Mouse (Mus musculus) ES-E14 (cell line): ENCODE measurements around the gene Olfr122. TPM values are rescaled to one million over a fixed set of nuclear protein-coding genes. Genes with fewer than 3 reads are reported as not detected.

Experiments used
- DNase-seq: peaks from one replicate; pipeline ENCODE4 v3.0.0-alpha.2; 2013; ENCODE audit warnings: low read depth, low spot score
- H3K27ac ChIP-seq: 2 replicates; pipeline ENCODE4 v1.5.1; 2012; ENCODE audit warnings: low read depth, mild to moderate bottlenecking, low read length, moderate library complexity, mixed read lengths; ENCODE audit not compliant: poor library complexity, insufficient read depth, severe bottlenecking
- H3K36me3 ChIP-seq: 2 replicates; pipeline ENCODE4 v1.6.1; 2012; ENCODE audit warnings: mild to moderate bottlenecking, low read length, moderate library complexity, mixed read lengths; ENCODE audit not compliant: control insufficient read depth, poor library complexity, insufficient read depth, severe bottlenecking
- H3K4me1 ChIP-seq, 2 experiments: fragments of 150-350 bp in 1 of 2; sonication (generic) in 1 of 2; 2 replicates each; pipeline ENCODE4 v1.6.1; 2012; ENCODE audit warnings: low read length in 2 of 2, mild to moderate bottlenecking in 1 of 2, mixed read lengths in 1 of 2; ENCODE audit not compliant: control insufficient read depth in 2 of 2, insufficient read depth in 2 of 2, poor library complexity in 1 of 2
- H3K4me3 ChIP-seq, 2 experiments: fragments of 150-350 bp in 1 of 2; sonication (generic) in 1 of 2; 2 replicates each; pipeline ENCODE4 v1.5.1; 2012; ENCODE audit warnings: low read length in 2 of 2, low read depth in 1 of 2, mild to moderate bottlenecking in 1 of 2, mixed read lengths in 1 of 2; ENCODE audit not compliant: insufficient read depth in 1 of 2, poor library complexity in 1 of 2, severe bottlenecking in 1 of 2
- H3K9ac ChIP-seq: 2 replicates; pipeline ENCODE4 v1.6.1; 2012; ENCODE audit warnings: low read depth, mild to moderate bottlenecking, low read length, mixed read lengths; ENCODE audit not compliant: poor library complexity, insufficient read depth, severe bottlenecking
- H3K9me3 ChIP-seq: fragments of 150-350 bp; sonication (generic); 2 replicates; pipeline ENCODE4 v1.6.1; 2012; ENCODE audit warnings: low read depth, mild to moderate bottlenecking, low read length; ENCODE audit not compliant: control insufficient read depth, insufficient read depth
- CHD2 ChIP-seq: IDR thresholded peaks from 2 replicates; pipeline ENCODE4 v1.6.1; 2014; ENCODE audit warnings: mild to moderate bottlenecking, low read depth, low read length, inconsistent platforms
- HCFC1 ChIP-seq: IDR thresholded peaks from 2 replicates; pipeline ENCODE4 v1.6.1; 2012; ENCODE audit warnings: low read length, inconsistent platforms, borderline replicate concordance; ENCODE audit not compliant: insufficient read depth
- MAFK ChIP-seq: IDR thresholded peaks from 2 replicates; pipeline ENCODE4 v1.6.1; 2014; ENCODE audit warnings: mild to moderate bottlenecking, low read depth, low read length, inconsistent platforms; ENCODE audit not compliant: insufficient read depth
- ZC3H11A ChIP-seq: IDR thresholded peaks from 2 replicates; pipeline ENCODE4 v1.6.1; 2012; ENCODE audit warnings: low read depth, mild to moderate bottlenecking, inconsistent platforms, low read length, borderline replicate concordance
- ZNF384 ChIP-seq: IDR thresholded peaks from 2 replicates; pipeline ENCODE4 v1.6.1; 2012; ENCODE audit warnings: low read depth, low read length, inconsistent platforms
- in situ Hi-C, 2 experiments: fragments of 600-800 bp; cut with MboI; formaldehyde crosslinking; loops; one replicate each; pipeline ENCODE4 v1.15.1; 2025; ENCODE audit warnings: low sequenced_read_pairs in 2 of 2, inconsistent platforms in 1 of 2; ENCODE audit not compliant: unreplicated experiment in 2 of 2
- total RNA-seq: library from RNA; depleted of rRNA; stranded (reverse); fragments of 300-350 nt; gene quantifications from 2 replicates; pipeline ENCODE4 v1.2.3, GENCODE M21; 2012; rRNA removed

Olfr122 gene
- total RNA-seq, result not detected in 2 replicates

DNA sequence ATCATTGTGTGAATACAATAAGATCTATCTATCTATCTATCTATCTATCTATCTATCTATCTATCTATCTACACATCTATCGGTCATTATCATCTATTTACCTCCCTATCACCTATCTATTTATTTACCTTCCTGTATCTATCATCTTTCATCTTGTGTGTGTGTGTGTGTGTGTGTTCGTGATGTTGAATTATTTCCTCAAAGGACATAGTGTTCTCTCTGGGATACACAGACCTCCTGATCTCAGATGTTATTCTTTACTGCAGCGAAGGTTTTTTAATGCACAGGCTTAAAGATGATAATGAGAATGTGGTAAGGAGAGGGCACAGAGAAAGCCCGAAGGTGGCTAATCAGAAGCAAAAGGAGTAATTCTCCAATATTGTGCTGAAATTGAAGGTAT is at the start of gene Olfr122:
TSS of gene Olfr122 (plus strand) at position 301 of the 400 bp plus-strand sequence.
- H3K4me3 ChIP-seq, result no peak within 1 kb of the TSS
- no peak within 1 kb of the TSS for H3K9ac ChIP-seq
- DNase-seq, result no peak
- no peak within 1 kb of the TSS for H3K27ac ChIP-seq
- H3K4me1 ChIP-seq, result no peaks in the 10 kb centered on the region
- in situ Hi-C loops, result no loop called here
- TF ChIP-seq ZNF384 (no peak), MAFK (no peak), CHD2 (no peak), ZC3H11A (no peak), HCFC1 (no peak)
- no peaks in the 10 kb centered on the region for H3K36me3 ChIP-seq
- H3K9me3 ChIP-seq, result no peaks in the 10 kb centered on the region

DNA sequence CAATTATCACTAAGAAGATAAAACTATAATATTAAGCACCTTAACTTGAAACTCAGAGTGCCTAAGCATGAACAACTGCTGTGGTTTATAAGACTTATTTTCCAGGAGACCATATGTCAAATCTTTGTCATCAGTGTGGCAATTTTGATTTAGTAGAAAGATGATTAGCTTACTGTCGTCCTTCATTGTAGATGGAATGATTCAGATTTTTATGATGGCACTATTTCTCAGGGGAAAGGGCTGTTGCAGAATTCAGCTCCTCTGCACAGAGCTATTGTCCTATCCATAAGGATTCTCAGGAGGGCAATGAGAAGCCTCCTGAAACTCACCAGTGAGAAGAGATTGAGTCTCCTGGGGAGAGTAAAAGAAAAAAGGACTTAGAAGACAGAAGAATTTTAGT is 46.9 kb upstream of the Olfr122 start, which contains the start of gene Olfr120:
TSS of gene Olfr120 (plus strand) at position 301 of the 400 bp plus-strand sequence.
- Histone ChIP-seq H3K9ac (no peak within 1 kb of the TSS), H3K36me3 (no peaks in the 10 kb centered on the region), H3K4me3 (no peak within 1 kb of the TSS), H3K4me1 (no peaks in the 10 kb centered on the region), H3K9me3 (no peaks in the 10 kb centered on the region), H3K27ac (no peak within 1 kb of the TSS)
- TF ChIP-seq HCFC1 (no peak), ZC3H11A (no peak), ZNF384 (no peak), CHD2 (no peak), MAFK (no peak)
- no peak for DNase-seq
- in situ Hi-C loops, result no loop called here

DNA sequence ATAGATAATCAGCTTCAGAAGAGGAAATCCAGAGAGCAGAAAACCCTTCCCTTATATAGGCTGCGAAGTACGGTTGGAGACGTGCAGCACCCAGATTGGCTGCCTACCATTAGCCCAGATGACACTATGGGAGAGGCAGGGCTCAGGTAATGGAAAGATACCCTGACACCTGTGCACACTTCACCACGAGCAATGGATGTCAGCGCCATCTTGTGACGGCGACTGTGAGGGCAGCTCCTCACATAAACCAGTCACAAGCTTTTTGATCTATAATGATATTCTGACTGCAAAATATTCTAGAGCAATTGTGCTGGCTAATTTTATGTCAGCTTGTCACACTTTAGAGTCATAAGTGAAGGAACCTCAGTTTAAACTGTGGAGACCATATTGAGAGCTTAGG is 30.3 kb upstream of the Olfr122 start:
- Histone ChIP-seq H3K4me3 (no peak overlapping the region), H3K9ac (no peak overlapping the region), H3K9me3 (no peaks in the 10 kb centered on the region), H3K4me1 (no peaks in the 10 kb centered on the region), H3K36me3 (no peaks in the 10 kb centered on the region), H3K27ac (no peak overlapping the region)
- in situ Hi-C loops, result no loop called here
- DNase-seq, result no peak
- TF ChIP-seq HCFC1 (no peak), CHD2 (no peak), ZC3H11A (no peak), MAFK (no peak), ZNF384 (no peak)

DNA sequence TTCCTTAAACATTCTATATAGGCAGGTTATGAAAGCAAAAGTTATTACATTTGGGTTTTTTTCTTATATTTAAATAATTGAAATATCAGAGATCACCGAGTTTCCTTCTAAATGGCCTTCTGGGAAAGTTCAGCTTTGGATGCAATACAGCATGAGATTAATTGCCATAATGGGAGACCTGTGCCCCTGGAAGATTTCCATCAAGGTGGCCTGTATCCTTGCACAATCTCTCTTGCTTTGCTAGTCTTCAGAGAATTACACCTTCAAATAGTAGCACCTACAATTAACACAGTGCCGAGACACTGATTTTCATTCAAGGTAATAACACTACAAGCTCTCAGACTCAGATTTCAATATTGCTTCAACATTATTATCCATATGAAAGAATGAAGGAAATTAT is 24.8 kb downstream of the Olfr122 start, which contains the start of gene Olfr123:
TSS of gene Olfr123 (plus strand) at position 301 of the 400 bp plus-strand sequence.
- Histone ChIP-seq H3K27ac (no peak within 1 kb of the TSS), H3K4me1 (no peaks in the 10 kb centered on the region), H3K9ac (no peak within 1 kb of the TSS), H3K36me3 (no peaks in the 10 kb centered on the region), H3K4me3 (no peak within 1 kb of the TSS), H3K9me3 (no peaks in the 10 kb centered on the region)
- DNase-seq, result no peak
- in situ Hi-C loops, result no loop called here
- no peak for TF ChIP-seq ZNF384
- no peak for TF ChIP-seq ZC3H11A
- no peak for TF ChIP-seq MAFK
- no peak for TF ChIP-seq CHD2
- TF ChIP-seq HCFC1, result no peak

DNA sequence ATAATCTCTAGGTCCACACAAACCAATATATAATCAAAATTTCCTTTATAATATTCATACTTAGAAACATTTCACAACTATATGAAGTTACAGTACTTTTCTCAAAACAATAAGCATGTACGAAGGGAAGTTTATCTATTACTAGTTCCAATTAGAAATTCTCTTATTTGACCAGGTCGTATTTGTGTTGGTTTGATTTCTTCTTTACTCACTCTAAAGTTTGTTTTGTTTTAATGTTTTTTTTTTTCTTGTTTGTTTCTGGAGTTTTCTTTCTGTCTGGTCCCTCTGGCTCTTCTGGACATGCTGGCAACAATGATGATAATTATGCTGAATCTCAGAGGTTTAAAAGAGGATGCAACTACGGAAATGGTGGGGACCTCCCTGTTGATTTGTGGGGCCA is 31.2 kb downstream of the Olfr122 start, which contains the start of gene Olfr124:
TSS of gene Olfr124 (plus strand) at position 301 of the 400 bp plus-strand sequence.
- Histone ChIP-seq H3K9me3 (no peaks in the 10 kb centered on the region), H3K36me3 (no peaks in the 10 kb centered on the region), H3K4me3 (no peak within 1 kb of the TSS), H3K9ac (no peak within 1 kb of the TSS), H3K27ac (no peak within 1 kb of the TSS), H3K4me1 (no peaks in the 10 kb centered on the region)
- no peak for TF ChIP-seq ZNF384
- no peak for TF ChIP-seq CHD2
- TF ChIP-seq HCFC1, result no peak
- TF ChIP-seq MAFK, result no peak
- no peak for TF ChIP-seq ZC3H11A
- no peak for DNase-seq
- in situ Hi-C loops, result no loop called here

Other genes starting within 250 kb of the Olfr122 start
- gene Olfr112, start 199.2 kb upstream of the Olfr122 start, total RNA-seq, result not detected in 2 replicates
- gene Olfr113, start 190.9 kb upstream of the Olfr122 start, total RNA-seq, result not detected in 2 replicates
- not detected in 2 replicates for gene Olfr114, start 175.9 kb upstream of the Olfr122 start, total RNA-seq
- gene Olfr115, start 141.5 kb upstream of the Olfr122 start, total RNA-seq, result not detected in 2 replicates
- not detected in 2 replicates for gene Olfr116, start 141.4 kb upstream of the Olfr122 start, total RNA-seq
- not detected in 2 replicates for gene Olfr117, start 104.8 kb upstream of the Olfr122 start, total RNA-seq
- gene Olfr118, start 101.6 kb upstream of the Olfr122 start, total RNA-seq, result 0.13 and 0.16 TPM in 2 replicates
- gene Olfr119, start 72.0 kb upstream of the Olfr122 start, total RNA-seq, result not detected in 2 replicates
- not detected in 2 replicates for gene Olfr120, start 46.8 kb upstream of the Olfr122 start, total RNA-seq
- gene Olfr121, start 19.8 kb upstream of the Olfr122 start, total RNA-seq, result not detected in 2 replicates
- gene Olfr123, start 24.9 kb downstream of the Olfr122 start, total RNA-seq, result not detected in 2 replicates
- not detected in 2 replicates for gene Olfr124, start 31.3 kb downstream of the Olfr122 start, total RNA-seq
- gene Olfr125, start 64.3 kb downstream of the Olfr122 start, total RNA-seq, result not detected in 2 replicates
- gene Olfr126, start 78.9 kb downstream of the Olfr122 start, total RNA-seq, result not detected in 2 replicates
- gene Olfr127, start 131.8 kb downstream of the Olfr122 start, total RNA-seq, result not detected in 2 replicates
- not detected in 2 replicates for gene Olfr128, start 151.9 kb downstream of the Olfr122 start, total RNA-seq
- not detected in 2 replicates for gene Olfr761, start 184.5 kb downstream of the Olfr122 start, total RNA-seq